Mouse (Mus musculus): Measurements from ENCODE around the gene Spsb2.

GRCm38 (mm10) chr6:124789519-124789918, 18.9 kb upstream of the Spsb2 start:
- TF ChIP-seq CTCF (IDR thresholded peaks at IDR 0.05; ENCODE audit: low read depth) (no peak), EP300 (optimal IDR thresholded peaks at IDR 0.05) (no peak)
